Mouse (Mus musculus) intestine, embryonic 15.5 days (tissue): ENCODE results near the gene Mrpl34. TPM values are rescaled to one million over a fixed set of nuclear protein-coding genes. Genes with fewer than 3 reads are reported as not detected.

Source experiments
- ATAC-seq: fragments of 200-750 bp; cut with Nextera tagmentation; 2 replicates; pipeline ENCODE4 v1.8.0; 2017; ENCODE audit warnings: moderate TSS enrichment, moderate library complexity
- H3K27ac ChIP-seq: fragments of 300-500 bp; sonication (generic); 2 replicates; pipeline ENCODE4 v1.5.1; 2015; ENCODE audit warnings: mild to moderate bottlenecking, inconsistent platforms
- H3K27me3 ChIP-seq: fragments of 300-500 bp; sonication (generic); replicated peaks from 2 replicates; pipeline ENCODE4 v1.6.1; 2015; ENCODE audit warnings: inconsistent platforms
- H3K36me3 ChIP-seq: fragments of 300-500 bp; sonication (generic); 2 replicates; pipeline ENCODE4 v1.6.1; 2015; ENCODE audit warnings: inconsistent platforms
- H3K4me1 ChIP-seq: fragments of 300-500 bp; sonication (generic); replicated peaks from 2 replicates; pipeline ENCODE4 v1.6.1; 2015; ENCODE audit warnings: inconsistent platforms
- H3K4me2 ChIP-seq: fragments of 300-500 bp; sonication (generic); replicated peaks from 2 replicates; pipeline ENCODE4 v1.6.1; 2015; ENCODE audit warnings: mild to moderate bottlenecking, inconsistent platforms
- H3K4me3 ChIP-seq: fragments of 300-500 bp; sonication (generic); replicated peaks from 2 replicates; pipeline ENCODE4 v1.5.1; 2015; ENCODE audit warnings: inconsistent platforms
- H3K9ac ChIP-seq: fragments of 300-500 bp; sonication (generic); 2 replicates; pipeline ENCODE4 v1.6.1; 2015; ENCODE audit warnings: inconsistent platforms
- H3K9me3 ChIP-seq: fragments of 300-500 bp; sonication (generic); 2 replicates; pipeline ENCODE4 v1.6.1; 2016; ENCODE audit warnings: inconsistent platforms
- WGBS: fragments of 180-500 bp; shearing (Covaris S2); methylation state at CpG from one replicate; pipeline ENCODE4 v1.1.7; 2015; 5-methylcytosine and 5-hydroxymethylcytosine counted together
- polyA plus RNA-seq: library from polyadenylated mRNA; unstranded; fragments of >200 nt; fragmentation: Nextera tagmentation; extraction: Ambion mirVana; gene quantifications from 2 replicates; pipeline ENCODE4 v1.2.1, GENCODE M21; 2015

The Mrpl34 gene
- polyA plus RNA-seq, 1 experiment from 2014 or later = 214 TPM

DNA sequence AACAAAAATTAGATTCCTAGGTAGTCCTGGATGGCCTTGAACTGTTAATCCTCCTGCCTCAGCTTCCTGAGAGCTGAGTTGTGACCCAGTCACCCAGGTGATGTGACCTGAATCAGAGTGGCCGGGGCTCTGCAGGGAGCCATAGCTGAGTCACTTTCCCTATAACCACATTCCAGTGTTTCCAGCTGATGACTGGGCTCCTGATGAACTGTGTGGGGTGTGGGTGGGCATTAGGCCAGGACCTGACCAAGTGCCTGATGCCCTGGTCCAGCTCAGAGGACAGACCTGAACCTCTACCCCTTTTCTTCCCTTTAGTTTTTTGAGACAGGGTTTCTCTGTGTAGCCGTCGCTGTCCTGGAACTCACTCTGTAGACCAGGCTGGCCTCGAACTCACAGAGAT, 40.6 kb downstream of the Mrpl34 start:
- Histone ChIP-seq H3K4me3 (no peak overlapping the region), H3K27ac (no peak overlapping the region), H3K9me3 (no peaks in the 10 kb centered on the region), H3K4me1 (peaks cover 12% of the 10 kb centered on the region), H3K9ac (no peak overlapping the region), H3K36me3 (no peaks in the 10 kb centered on the region), H3K27me3 (peaks cover 35% of the 10 kb centered on the region), H3K4me2 (no peak overlapping the region)
- no peak for ATAC-seq
- WGBS = 92% methylated on average over 4 of the region's 4 CpGs

DNA sequence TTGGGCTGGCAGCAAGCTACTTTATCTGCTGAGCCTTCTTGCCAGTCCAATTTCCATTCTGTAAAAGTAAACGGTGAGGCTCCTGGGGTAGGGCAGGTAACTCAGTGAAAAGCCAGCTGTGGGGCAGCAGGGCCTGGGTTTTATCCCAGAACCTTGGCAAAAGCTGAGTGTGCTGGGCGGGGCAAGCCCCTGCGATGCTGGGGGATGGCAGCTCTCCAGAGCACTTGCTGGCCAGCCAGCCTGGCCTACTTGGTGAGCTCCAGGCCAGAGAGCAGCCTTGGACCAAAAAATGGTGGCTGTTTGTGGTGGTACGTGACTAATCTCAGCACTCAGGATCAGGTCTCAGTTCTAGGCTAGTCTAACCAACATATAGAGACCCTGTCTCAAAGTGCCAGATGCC, 41.2 kb downstream of the Mrpl34 start:
- Histone ChIP-seq H3K27ac (no peak overlapping the region), H3K9ac (no peak overlapping the region), H3K4me2 (no peak overlapping the region), H3K36me3 (no peaks in the 10 kb centered on the region), H3K27me3 (peaks cover 36% of the 10 kb centered on the region), H3K9me3 (no peaks in the 10 kb centered on the region), H3K4me1 (peaks cover 12% of the 10 kb centered on the region), H3K4me3 (no peak overlapping the region)
- ATAC-seq = no peak
- WGBS = 77% methylated on average over 4 of the region's 4 CpGs

DNA sequence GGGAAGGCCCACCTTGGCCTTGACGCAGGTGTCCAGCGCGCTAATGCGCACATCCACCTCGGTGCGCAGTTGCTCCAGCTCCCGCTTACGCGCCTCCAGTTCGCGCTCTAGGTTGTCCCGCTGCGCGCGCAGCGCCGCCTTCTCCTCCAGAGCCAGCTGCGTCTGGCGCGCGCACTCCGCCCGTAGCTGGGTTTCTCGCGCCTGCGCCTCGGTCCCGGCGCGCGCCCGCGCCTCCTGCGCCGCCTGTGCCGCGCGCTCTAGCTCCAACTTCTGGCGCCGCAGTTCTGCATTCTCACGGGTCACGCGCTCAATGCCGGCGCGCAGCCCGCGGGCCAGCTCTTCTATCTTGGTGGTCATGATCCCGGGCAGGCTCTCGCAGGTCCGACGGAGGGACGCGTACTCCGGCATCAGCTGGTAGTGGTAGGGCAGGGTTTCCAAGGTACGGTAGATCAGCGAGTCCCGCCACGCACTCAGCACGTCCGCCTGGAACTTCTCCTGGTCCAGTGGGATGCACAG, 42.9 kb downstream of the Mrpl34 start:
- H3K36me3 ChIP-seq = no peaks in the 10 kb centered on the region
- H3K9me3 ChIP-seq = no peaks in the 10 kb centered on the region
- WGBS = under 1% methylated on average over 61 of the region's 61 CpGs
- H3K27me3 ChIP-seq = peaks cover 43% of the 10 kb centered on the region
- H3K27ac ChIP-seq = no peak overlapping the region
- peak; percentile 88 for ATAC-seq
- H3K9ac ChIP-seq = peak overlapping the region; percentile 39
- peak overlapping the region; percentile 40 for H3K4me3 ChIP-seq
- H3K4me1 ChIP-seq = peaks cover 14% of the 10 kb centered on the region
- peak overlapping the region; percentile 88 for H3K4me2 ChIP-seq

DNA sequence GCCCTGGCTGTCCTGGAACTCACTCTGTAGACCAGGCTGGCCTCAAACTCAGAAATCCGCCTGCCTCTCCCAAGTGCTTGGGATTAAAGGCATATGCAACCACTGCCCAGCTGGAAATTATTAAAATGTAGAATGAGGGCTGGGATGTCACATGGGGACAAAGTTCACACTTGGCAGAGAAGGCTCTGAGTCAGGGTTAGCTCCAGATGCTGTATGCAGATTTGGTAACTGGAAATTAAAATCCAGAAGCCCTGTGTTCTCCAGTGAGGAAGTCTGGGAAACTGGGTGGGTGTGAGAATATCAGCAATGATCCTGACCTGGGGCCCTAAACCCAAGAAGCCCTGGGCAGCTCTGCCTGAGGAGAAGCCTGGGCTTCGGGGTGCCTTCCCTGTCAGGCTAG, 44.6 kb downstream of the Mrpl34 start:
- Histone ChIP-seq H3K27me3 (peaks cover 43% of the 10 kb centered on the region), H3K9me3 (no peaks in the 10 kb centered on the region), H3K9ac (no peak overlapping the region), H3K27ac (no peak overlapping the region), H3K4me3 (0 out of 2 replicates have a peak overlapping the region, but pooled peaks have one; percentile 12), H3K4me1 (peaks cover 14% of the 10 kb centered on the region), H3K4me2 (peak overlapping the region; percentile 31; the same call in 1 of the 2 replicates), H3K36me3 (no peaks in the 10 kb centered on the region)
- ATAC-seq = no peak
- WGBS = 64% methylated on average over 2 of the region's 2 CpGs

DNA sequence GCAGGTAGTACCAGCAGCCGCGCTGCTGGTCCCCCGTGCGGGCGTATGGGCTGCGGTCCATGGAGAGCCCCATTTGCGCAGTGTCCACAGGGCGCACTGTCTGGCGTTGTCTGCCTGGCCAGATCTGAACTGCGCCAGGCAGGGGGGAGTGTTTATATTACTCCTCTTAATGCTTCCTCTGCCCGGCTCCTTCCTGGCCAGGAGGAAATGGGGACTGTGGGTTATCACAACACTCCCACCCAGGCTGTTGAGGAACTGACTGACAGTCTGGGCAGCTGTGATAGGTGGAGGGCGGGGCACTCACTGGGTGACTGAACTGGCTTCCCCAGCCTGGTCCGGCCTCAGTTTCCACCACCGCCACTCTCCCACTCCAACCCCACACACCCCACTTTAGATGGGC, 46.9 kb downstream of the Mrpl34 start, which contains the start of gene Plvap:
Gene Plvap (minus strand): TSS at position 109 of the 400 bp plus-strand sequence.
- Histone ChIP-seq H3K4me2 (peak within 1 kb of the TSS; percentile 35), H3K27me3 (peaks cover 34% of the 10 kb centered on the region), H3K27ac (no peak within 1 kb of the TSS; the same call in 1 of the 2 replicates), H3K4me1 (peaks cover 14% of the 10 kb centered on the region), H3K36me3 (no peaks in the 10 kb centered on the region), H3K4me3 (peak within 1 kb of the TSS; percentile 16; the same call in 1 of the 2 replicates), H3K9me3 (no peaks in the 10 kb centered on the region), H3K9ac (no peak within 1 kb of the TSS)
- 26% methylated on average over 14 of the region's 14 CpGs for WGBS
- peak; percentile 24; the same call in 1 of the 2 replicates for ATAC-seq

DNA sequence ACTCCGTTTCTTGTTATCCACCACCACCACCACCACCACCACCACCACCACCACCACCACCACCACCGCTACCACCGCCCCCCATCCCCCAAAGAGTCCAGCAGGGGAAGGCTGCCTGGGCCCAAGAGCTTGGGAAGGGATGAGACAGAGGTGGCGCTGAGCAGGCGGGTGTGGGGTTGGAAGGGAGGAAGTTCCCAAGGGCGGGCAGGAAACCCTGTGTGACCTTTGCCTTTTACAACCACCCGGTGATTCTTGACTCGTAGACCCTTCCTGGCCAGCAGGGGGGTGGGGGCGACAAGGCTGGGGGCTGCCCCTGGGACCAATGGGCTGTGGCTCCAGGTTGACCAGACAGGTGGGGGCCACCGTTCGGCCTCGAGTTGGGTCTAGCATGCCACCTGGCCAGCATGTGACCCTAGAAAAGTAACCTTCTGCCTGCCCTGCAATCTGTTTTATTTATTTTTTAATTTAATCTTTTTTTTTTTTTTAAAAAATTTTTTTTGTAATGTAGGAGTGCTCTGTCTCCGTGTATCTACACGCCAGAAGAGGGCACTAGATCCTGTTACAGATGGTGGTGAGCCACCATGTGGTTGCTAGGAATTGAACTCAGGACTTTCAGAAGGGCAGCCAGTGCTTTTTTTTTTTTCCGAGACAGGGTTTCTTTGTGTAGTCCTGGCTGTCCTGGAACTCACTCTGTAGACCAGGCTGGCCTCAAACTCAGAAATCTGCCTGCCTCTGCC, 48.4 kb downstream of the Mrpl34 start:
- Histone ChIP-seq H3K9ac (no peak overlapping the region), H3K4me1 (peaks cover 3% of the 10 kb centered on the region; the same call in 1 of the 2 replicates), H3K27me3 (peaks cover 18% of the 10 kb centered on the region), H3K27ac (no peak overlapping the region), H3K4me3 (no peak overlapping the region), H3K9me3 (no peaks in the 10 kb centered on the region), H3K36me3 (no peaks in the 10 kb centered on the region), H3K4me2 (no peak overlapping the region)
- ATAC-seq = no peak
- WGBS = 74% methylated on average over 15 of the region's 15 CpGs

GRCm38 (mm10) chr8:71515043-71515442, 50.3 kb downstream of the Mrpl34 start:
- Histone ChIP-seq H3K27ac (no peak overlapping the region), H3K36me3 (no peaks in the 10 kb centered on the region), H3K4me1 (0 out of 2 replicates have a peak, but pooled peaks cover 3% of the 10 kb centered on the region), H3K4me3 (no peak overlapping the region), H3K9me3 (no peaks in the 10 kb centered on the region), H3K9ac (no peak overlapping the region), H3K27me3 (peaks cover 10% of the 10 kb centered on the region; the same call in 1 of the 2 replicates), H3K4me2 (no peak overlapping the region)
- 71% methylated on average over 5 of the region's 5 CpGs for WGBS
- no peak for ATAC-seq

Other genes with a start within 250 kb of the Mrpl34 start
- gene Myo9b, start 192.2 kb upstream of the Mrpl34 start, polyA plus RNA-seq = 15.4 and 19.5 TPM in 2 replicates
- 44.5 and 51.6 TPM in 2 replicates for gene Haus8, start 192.0 kb upstream of the Mrpl34 start, polyA plus RNA-seq
- gene Use1, start 98.1 kb upstream of the Mrpl34 start, polyA plus RNA-seq = 93.5 and 93.8 TPM in 2 replicates
- gene Ocel1, start 93.7 kb upstream of the Mrpl34 start, polyA plus RNA-seq = 6.7 and 7.9 TPM in 2 replicates
- 81.1 and 85.7 TPM in 2 replicates for gene Nr2f6, start 83.0 kb upstream of the Mrpl34 start, polyA plus RNA-seq
- 8.8 and 10.8 TPM in 2 replicates for gene Ushbp1, start 69.2 kb upstream of the Mrpl34 start, polyA plus RNA-seq
- gene Babam1, start 68.1 kb upstream of the Mrpl34 start, polyA plus RNA-seq = 97.8 and 99.8 TPM in 2 replicates
- gene Ankle1, start 58.9 kb upstream of the Mrpl34 start, polyA plus RNA-seq = 31.6 and 41.6 TPM in 2 replicates
- gene Abhd8, start 1.3 kb upstream of the Mrpl34 start, polyA plus RNA-seq = 34.6 and 37.5 TPM in 2 replicates
- gene Dda1, start 4.2 kb downstream of the Mrpl34 start, polyA plus RNA-seq = 90.2 and 91.3 TPM in 2 replicates
- gene Ano8, start 21.0 kb downstream of the Mrpl34 start, polyA plus RNA-seq = 1.4 TPM in 2 replicates
- gene Gtpbp3, start 23.1 kb downstream of the Mrpl34 start, polyA plus RNA-seq = 13.6 and 16.3 TPM in 2 replicates
- gene Plvap, start 46.8 kb downstream of the Mrpl34 start, polyA plus RNA-seq = 76.8 and 79.2 TPM in 2 replicates
- 0.32 and 0.43 TPM in 2 replicates for gene Ccdc194, start 60.8 kb downstream of the Mrpl34 start, polyA plus RNA-seq
- 43.0 and 45.5 TPM in 2 replicates for gene Bst2, start 72.5 kb downstream of the Mrpl34 start, polyA plus RNA-seq
- 103 and 115 TPM in 2 replicates for gene Mvb12a, start 78.0 kb downstream of the Mrpl34 start, polyA plus RNA-seq
- 2.1 and 2.8 TPM in 2 replicates for gene Tmem221, start 93.9 kb downstream of the Mrpl34 start, polyA plus RNA-seq
- 0.06 TPM in 1 of 2 replicates, not detected in the other for gene Nxnl1, start 101.6 kb downstream of the Mrpl34 start, polyA plus RNA-seq
- gene Slc27a1, start 103.9 kb downstream of the Mrpl34 start, polyA plus RNA-seq = 23.3 and 25.1 TPM in 2 replicates
- gene Pgls, start 127.2 kb downstream of the Mrpl34 start, polyA plus RNA-seq = 241 and 243 TPM in 2 replicates
- 2.9 and 3.6 TPM in 2 replicates for gene Fam129c, start 132.7 kb downstream of the Mrpl34 start, polyA plus RNA-seq
- 70.8 and 73.5 TPM in 2 replicates for gene Colgalt1, start 146.0 kb downstream of the Mrpl34 start, polyA plus RNA-seq
- 1.3 and 1.5 TPM in 2 replicates for gene Unc13a, start 206.8 kb downstream of the Mrpl34 start, polyA plus RNA-seq
- gene Jak3, start 211.3 kb downstream of the Mrpl34 start, polyA plus RNA-seq = 9.0 and 9.2 TPM in 2 replicates
- gene Insl3, start 224.3 kb downstream of the Mrpl34 start, polyA plus RNA-seq = 1.2 and 1.9 TPM in 2 replicates
- gene B3gnt3, start 236.8 kb downstream of the Mrpl34 start, polyA plus RNA-seq = 16.0 and 17.0 TPM in 2 replicates